Mouse (Mus musculus): Measurements from ENCODE around the gene Clybl.

- TF ChIP-seq CTCF (IDR thresholded peaks at IDR 0.05; ENCODE audit: control insufficient read depth, insufficient read depth, insufficient replicate concordance, low read depth, low read length) (no peak), POLR2A (IDR thresholded peaks at IDR 0.05; ENCODE audit: control insufficient read depth, low read depth, low read length) (no peak)
Observed at GRCm38 (mm10) chr14:122225479-122226132, 44.1 kb downstream of the Clybl start.

All from testis, adult 2 months (tissue).